Mouse (Mus musculus): ENCODE data around the gene Bphl. TPM values are rescaled to one million over a fixed set of nuclear protein-coding genes. Genes with fewer than 3 reads are reported as not detected.

Gene Bphl
- polyA plus RNA-seq, 1 experiment from 2014 or later = 72.1 TPM

DNA sequence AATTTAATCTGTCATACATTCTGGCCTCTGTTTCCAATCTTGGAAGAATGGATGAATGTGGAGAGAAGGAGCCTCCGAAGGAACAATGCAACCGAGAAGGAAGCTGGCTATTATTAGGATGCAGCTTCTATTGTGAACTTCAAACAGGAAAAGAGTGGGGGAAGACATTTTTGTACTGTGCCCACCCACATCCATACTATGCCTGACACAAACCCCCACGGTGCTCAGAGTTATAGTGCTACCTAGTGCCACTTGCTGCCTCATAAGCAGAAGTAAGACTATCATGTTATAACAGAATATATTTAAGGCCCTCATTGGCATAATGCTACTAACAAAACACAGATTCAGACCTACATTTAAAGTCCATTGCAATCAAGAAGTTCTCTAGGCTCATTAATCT is 52.0 kb downstream of the Bphl start:
- Histone ChIP-seq H3K4me3 (replicated peaks) (no peak overlapping the region), H3K4me2 (replicated peaks) (no peak overlapping the region), H3K27me3 (no peaks in the 10 kb centered on the region), H3K9me3 (replicated peaks) (no peaks in the 10 kb centered on the region), H3K9ac (no peak overlapping the region), H3K4me1 (peaks cover 16% of the 10 kb centered on the region), H3K36me3 (no peaks in the 10 kb centered on the region), H3K27ac (replicated peaks) (0 out of 2 replicates have a peak overlapping the region, but pooled peaks have one; percentile 19)
- ATAC-seq (ENCODE audit: insufficient number of reproducible peaks, low FRiP score, low TSS enrichment, low read depth) = no peak
- 34% methylated on average over 3 of the region's 3 CpGs for WGBS

DNA sequence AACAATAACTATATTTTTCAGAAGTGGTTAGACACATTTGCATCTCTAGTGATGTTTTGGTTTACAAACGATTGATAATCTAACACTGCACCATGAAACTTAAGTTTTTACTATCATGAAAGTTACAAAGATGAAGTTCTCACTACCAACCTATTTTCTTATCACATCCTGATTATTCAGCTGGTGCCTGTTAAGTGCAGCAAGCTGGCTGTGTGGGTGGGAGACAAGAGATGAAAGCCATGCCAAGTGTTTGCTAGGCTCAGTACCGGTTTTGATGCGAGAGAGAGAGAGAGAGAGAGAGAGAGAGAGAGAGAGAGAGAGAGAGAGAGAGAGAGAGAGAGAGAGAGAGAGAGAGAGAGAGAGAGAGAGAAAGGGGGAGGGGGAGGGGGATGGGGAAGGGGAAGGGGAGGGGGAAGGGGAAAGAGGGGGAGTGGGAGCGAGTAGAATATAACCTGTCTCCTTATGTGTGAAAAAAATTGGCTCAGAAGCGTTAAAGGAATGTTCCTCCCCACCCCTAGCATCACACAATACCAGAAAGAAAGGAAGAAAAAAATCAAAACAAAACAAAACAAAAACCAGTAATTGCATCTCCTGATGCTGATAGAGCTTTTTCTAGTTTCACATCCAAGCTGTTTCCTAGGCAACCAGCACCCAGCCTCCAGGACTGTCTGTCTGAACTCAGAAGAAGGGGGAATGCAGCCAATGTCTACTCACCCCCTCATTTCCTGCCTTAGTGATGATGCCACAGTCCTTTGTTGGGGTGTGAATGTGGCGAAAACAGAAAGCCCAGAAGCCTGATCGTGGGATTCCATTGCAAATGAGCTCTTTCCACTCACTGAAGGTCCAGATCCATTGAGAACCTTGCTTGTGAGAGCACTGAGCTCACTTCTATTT is 58.4 kb downstream of the Bphl start:
- Histone ChIP-seq H3K9ac (no peak overlapping the region), H3K4me1 (no peaks in the 10 kb centered on the region; the same call in 1 of the 2 replicates), H3K27ac (replicated peaks) (0 out of 2 replicates have a peak overlapping the region, but pooled peaks have one; percentile 28), H3K9me3 (replicated peaks) (no peaks in the 10 kb centered on the region), H3K4me3 (replicated peaks) (no peak overlapping the region), H3K4me2 (replicated peaks) (no peak overlapping the region), H3K27me3 (no peaks in the 10 kb centered on the region), H3K36me3 (no peaks in the 10 kb centered on the region)
- 39% methylated on average over 7 of the region's 7 CpGs for WGBS
- ATAC-seq (ENCODE audit: insufficient number of reproducible peaks, low FRiP score, low TSS enrichment, low read depth) = no peak

DNA sequence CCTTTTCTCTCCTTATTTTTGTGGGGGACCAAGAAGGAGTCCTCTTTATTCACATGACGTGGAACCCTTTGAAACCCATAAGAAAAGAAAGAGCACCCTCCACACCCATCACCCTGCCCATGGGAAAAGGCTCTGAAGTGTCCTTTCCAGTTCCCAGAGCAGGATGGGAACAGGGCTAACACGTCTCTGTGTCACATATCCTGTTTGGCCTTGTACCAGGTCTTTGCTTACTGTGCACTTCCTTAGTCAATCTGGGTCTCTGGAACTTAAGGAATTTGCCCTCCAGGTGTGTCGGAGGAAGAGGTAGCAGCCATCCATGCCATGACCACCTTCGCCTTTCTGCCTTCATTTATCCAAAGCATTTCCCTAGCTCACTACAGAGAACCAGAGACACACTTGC is 59.1 kb downstream of the Bphl start:
- H3K4me2 ChIP-seq (replicated peaks) = no peak overlapping the region
- H3K27ac ChIP-seq (replicated peaks) = 0 out of 2 replicates have a peak overlapping the region, but pooled peaks have one; percentile 28
- WGBS = 42% methylated on average over 4 of the region's 4 CpGs
- H3K36me3 ChIP-seq = no peaks in the 10 kb centered on the region
- no peak overlapping the region for H3K9ac ChIP-seq
- no peak for ATAC-seq (ENCODE audit: insufficient number of reproducible peaks, low FRiP score, low TSS enrichment, low read depth)
- no peaks in the 10 kb centered on the region; the same call in 1 of the 2 replicates for H3K4me1 ChIP-seq
- no peaks in the 10 kb centered on the region for H3K27me3 ChIP-seq
- no peak overlapping the region for H3K4me3 ChIP-seq (replicated peaks)
- no peaks in the 10 kb centered on the region for H3K9me3 ChIP-seq (replicated peaks)

DNA sequence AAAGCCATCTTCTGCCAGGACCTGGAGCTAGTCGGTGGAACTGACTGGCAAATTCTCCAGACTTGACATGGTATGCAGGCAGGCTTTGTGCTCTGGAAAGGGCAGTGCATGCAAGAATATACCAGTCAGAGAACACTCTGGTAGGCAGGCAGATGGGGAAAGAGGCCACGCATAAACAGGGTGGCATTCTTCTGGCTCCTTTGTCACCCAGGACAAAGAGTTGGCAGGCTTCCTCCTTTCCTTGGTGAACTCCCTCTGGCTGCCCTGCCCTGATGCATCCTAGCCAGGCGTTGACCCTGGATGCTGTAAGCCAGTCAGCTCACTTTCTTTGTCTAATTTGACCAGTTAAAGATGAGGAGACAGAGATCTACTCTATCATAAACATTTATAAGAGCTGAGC is 59.7 kb downstream of the Bphl start:
- Histone ChIP-seq H3K4me2 (replicated peaks) (no peak overlapping the region), H3K36me3 (no peaks in the 10 kb centered on the region), H3K27me3 (no peaks in the 10 kb centered on the region), H3K4me3 (replicated peaks) (no peak overlapping the region), H3K4me1 (no peaks in the 10 kb centered on the region; the same call in 1 of the 2 replicates), H3K27ac (replicated peaks) (no peak overlapping the region), H3K9me3 (replicated peaks) (no peaks in the 10 kb centered on the region), H3K9ac (no peak overlapping the region)
- no peak for ATAC-seq (ENCODE audit: insufficient number of reproducible peaks, low FRiP score, low TSS enrichment, low read depth)
- WGBS = 75% methylated on average over 3 of the region's 3 CpGs

DNA sequence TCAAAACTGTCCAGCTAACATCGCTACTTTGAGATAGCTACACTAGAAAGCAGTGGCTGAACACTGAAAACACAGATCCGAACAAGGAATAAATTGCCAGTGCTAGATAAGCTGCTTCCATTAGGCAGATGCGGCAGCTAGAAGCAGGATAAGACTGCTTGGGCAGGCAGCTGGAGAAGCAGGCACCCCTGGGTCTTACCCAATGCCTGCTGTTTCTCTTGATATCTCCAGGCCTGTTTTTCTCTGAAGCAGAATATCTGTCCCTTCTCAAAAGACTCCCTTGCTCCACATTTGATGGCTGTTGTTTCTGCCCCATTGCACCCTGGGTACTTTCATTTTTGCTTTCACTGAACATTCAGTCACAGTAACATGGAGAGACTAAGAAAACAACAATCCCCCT is 63.3 kb downstream of the Bphl start:
- Histone ChIP-seq H3K9ac (no peak overlapping the region), H3K9me3 (replicated peaks) (no peaks in the 10 kb centered on the region), H3K27me3 (no peaks in the 10 kb centered on the region), H3K27ac (replicated peaks) (no peak overlapping the region), H3K4me1 (no peaks in the 10 kb centered on the region; the same call in 1 of the 2 replicates), H3K4me2 (replicated peaks) (no peak overlapping the region), H3K4me3 (replicated peaks) (no peak overlapping the region), H3K36me3 (no peaks in the 10 kb centered on the region)
- 85% methylated on average over 3 of the region's 3 CpGs for WGBS
- no peak for ATAC-seq (ENCODE audit: insufficient number of reproducible peaks, low FRiP score, low TSS enrichment, low read depth)

DNA sequence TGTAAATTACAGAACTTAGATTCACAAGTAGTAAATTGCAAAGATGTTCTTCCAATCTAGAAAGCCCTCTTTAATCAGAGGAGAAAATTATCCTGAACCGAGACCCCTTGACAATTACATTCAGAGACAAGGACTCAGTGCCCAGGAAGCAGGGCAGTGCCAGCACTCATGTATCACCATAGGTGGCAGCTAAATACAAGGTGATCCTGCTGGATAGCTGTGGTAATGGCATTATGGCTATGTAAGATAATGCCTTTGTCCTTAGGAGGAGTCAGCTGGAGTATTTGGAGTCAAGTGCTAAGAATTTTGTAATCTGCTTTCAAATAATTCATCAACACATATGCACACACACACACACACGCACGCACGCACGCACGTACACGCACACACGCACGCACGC is 63.9 kb downstream of the Bphl start:
- Histone ChIP-seq H3K4me3 (replicated peaks) (no peak overlapping the region), H3K4me1 (no peaks in the 10 kb centered on the region), H3K9ac (no peak overlapping the region), H3K27me3 (no peaks in the 10 kb centered on the region), H3K27ac (replicated peaks) (no peak overlapping the region), H3K4me2 (replicated peaks) (no peak overlapping the region), H3K36me3 (no peaks in the 10 kb centered on the region), H3K9me3 (replicated peaks) (no peaks in the 10 kb centered on the region)
- 94% methylated on average over 10 of the region's 10 CpGs for WGBS
- ATAC-seq (ENCODE audit: insufficient number of reproducible peaks, low FRiP score, low TSS enrichment, low read depth) = no peak

DNA sequence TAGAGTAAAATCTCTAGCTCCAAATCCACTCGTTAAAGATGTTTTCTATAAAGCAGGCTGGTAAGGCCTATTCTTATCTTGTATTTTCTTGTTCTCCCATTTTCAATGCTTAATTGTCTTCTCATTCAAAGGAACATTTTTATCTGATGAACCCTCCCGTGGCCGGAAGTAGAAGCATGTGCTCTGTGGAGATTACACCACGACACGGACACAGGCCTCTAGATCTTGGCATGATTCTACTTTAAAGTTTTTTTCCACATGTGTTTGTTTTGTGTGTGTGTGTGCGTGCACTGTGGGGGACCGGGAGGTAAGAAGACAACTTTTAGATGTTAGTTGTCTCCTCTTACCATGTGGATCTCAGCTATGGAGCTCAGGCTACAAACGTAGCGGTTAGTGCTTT is 64.5 kb downstream of the Bphl start:
- Histone ChIP-seq H3K4me1 (no peaks in the 10 kb centered on the region), H3K4me2 (replicated peaks) (no peak overlapping the region), H3K27me3 (no peaks in the 10 kb centered on the region), H3K36me3 (no peaks in the 10 kb centered on the region), H3K27ac (replicated peaks) (no peak overlapping the region), H3K9ac (no peak overlapping the region), H3K9me3 (replicated peaks) (no peaks in the 10 kb centered on the region), H3K4me3 (replicated peaks) (no peak overlapping the region)
- ATAC-seq (ENCODE audit: insufficient number of reproducible peaks, low FRiP score, low TSS enrichment, low read depth) = no peak
- 78% methylated on average over 9 of the region's 9 CpGs for WGBS

DNA sequence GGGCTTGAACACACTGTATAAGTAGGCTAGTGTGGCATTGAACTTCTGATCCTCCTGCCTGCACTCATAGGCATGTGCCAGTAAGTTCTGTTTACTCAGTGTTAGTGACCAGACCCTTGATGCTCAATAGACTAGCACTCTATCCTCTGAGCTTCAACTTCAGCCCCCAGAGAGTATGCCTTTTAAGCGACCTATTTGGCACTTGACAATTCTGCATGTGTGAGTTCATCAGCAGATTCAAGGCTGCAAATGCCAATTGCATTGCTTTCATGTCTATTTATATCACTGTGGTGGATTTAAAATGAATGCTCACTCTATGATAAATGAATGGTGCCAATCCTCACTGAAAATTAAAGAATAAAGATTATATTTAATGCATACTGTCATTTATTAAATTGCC is 68.0 kb downstream of the Bphl start:
- Histone ChIP-seq H3K9ac (no peak overlapping the region), H3K27ac (replicated peaks) (no peak overlapping the region), H3K9me3 (replicated peaks) (no peaks in the 10 kb centered on the region), H3K36me3 (no peaks in the 10 kb centered on the region), H3K27me3 (no peaks in the 10 kb centered on the region), H3K4me2 (replicated peaks) (no peak overlapping the region), H3K4me3 (replicated peaks) (no peak overlapping the region), H3K4me1 (no peaks in the 10 kb centered on the region)
- 69% methylated on average over 1 of the region's 1 CpGs for WGBS
- no peak for ATAC-seq (ENCODE audit: insufficient number of reproducible peaks, low FRiP score, low TSS enrichment, low read depth)

DNA sequence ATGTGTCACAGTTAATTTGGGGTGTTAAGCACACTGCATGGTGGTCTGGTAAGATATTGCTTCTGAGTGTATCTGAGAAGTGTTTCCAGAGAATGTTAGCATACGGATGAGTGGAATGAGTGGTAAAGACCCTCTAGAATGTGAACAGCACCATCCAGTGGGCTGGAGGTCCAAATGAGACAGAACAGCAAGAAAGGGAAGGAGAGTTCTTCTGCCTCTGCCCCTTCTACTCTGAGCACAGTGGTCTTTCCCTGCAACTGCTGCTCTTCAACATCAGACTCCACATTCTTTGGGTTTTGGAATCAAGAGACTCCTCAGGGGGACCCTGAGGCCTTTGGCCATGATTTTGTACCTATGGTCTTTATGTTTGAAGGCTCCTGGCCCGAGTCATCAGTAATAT is 68.9 kb downstream of the Bphl start:
- Histone ChIP-seq H3K4me1 (no peaks in the 10 kb centered on the region), H3K9me3 (replicated peaks) (no peaks in the 10 kb centered on the region), H3K27me3 (no peaks in the 10 kb centered on the region), H3K4me2 (replicated peaks) (no peak overlapping the region), H3K9ac (no peak overlapping the region), H3K36me3 (no peaks in the 10 kb centered on the region), H3K27ac (replicated peaks) (no peak overlapping the region), H3K4me3 (replicated peaks) (no peak overlapping the region)
- WGBS = 82% methylated on average over 2 of the region's 2 CpGs
- no peak for ATAC-seq (ENCODE audit: insufficient number of reproducible peaks, low FRiP score, low TSS enrichment, low read depth)

DNA sequence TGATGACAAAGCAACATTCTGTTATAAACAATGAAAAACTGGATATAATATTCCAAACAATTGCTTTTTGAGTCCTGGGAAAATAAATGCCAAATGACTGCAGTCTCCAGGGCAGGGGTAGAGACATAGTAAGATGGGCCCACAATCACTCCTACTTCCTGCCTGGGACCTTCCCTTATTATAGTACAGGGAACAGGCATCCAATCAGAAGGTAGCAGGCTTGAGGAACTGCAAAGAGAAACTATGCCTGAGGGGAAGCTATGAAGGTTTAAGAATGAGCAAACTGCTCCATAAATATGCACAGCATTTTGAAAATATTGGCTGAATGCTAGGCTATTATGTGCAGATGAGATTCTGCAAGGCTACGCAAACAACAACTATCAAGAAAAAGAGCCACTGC is 69.6 kb downstream of the Bphl start:
- Histone ChIP-seq H3K4me3 (replicated peaks) (no peak overlapping the region), H3K4me2 (replicated peaks) (no peak overlapping the region), H3K36me3 (no peaks in the 10 kb centered on the region), H3K27me3 (no peaks in the 10 kb centered on the region), H3K4me1 (no peaks in the 10 kb centered on the region), H3K9me3 (replicated peaks) (no peaks in the 10 kb centered on the region), H3K27ac (replicated peaks) (no peak overlapping the region), H3K9ac (no peak overlapping the region)
- no peak for ATAC-seq (ENCODE audit: insufficient number of reproducible peaks, low FRiP score, low TSS enrichment, low read depth)
- 90% methylated on average over 1 of the region's 1 CpGs for WGBS

DNA sequence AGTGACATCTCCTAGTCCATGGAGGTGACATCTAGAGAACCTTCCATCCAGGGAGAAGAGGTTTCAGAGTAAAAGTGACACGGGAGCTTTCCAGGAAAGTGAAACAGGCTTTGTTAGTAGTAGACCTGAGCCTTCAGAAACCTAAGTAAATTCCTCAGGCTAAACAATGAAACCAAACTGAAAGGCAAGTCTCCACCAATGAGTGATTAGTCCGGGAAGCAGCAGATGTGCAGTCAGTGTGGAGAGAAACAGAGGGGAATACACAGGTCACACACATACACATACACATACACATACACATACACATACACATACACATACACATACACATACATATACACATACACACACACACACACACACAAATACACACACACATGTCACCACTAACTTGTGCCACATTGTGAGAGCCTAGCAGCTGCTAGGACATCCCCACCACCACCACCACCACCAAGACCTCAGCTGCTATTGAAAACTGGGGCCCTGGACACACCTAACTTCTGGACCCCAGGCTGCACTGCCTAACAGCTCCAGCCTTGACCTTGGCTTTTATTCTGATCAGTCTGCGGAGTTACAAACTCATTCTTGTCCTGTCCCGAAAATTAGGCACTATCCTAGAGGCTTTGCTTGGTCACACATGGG is 71.8 kb downstream of the Bphl start:
- Histone ChIP-seq H3K9ac (no peak overlapping the region), H3K36me3 (no peaks in the 10 kb centered on the region)
- WGBS = 76% methylated on average over 4 of the region's 4 CpGs

More for the DNA sequence above, 71.8 kb downstream of the Bphl start:
- ATAC-seq (ENCODE audit: insufficient number of reproducible peaks, low FRiP score, low TSS enrichment, low read depth) = no peak
- Histone ChIP-seq H3K9me3 (replicated peaks) (no peaks in the 10 kb centered on the region), H3K4me2 (replicated peaks) (no peak overlapping the region), H3K27ac (replicated peaks) (no peak overlapping the region), H3K4me3 (replicated peaks) (no peak overlapping the region), H3K4me1 (peaks cover 5% of the 10 kb centered on the region; the same call in 1 of the 2 replicates), H3K27me3 (no peaks in the 10 kb centered on the region)

Measured in embryonic facial prominence, embryonic 15.5 days (tissue).